Mouse (Mus musculus) 3134 (cell line): ENCODE measurements around the gene Erg28.

Experiments used
- DNase-seq: peaks from one replicate; pipeline ENCODE4 v3.0.0-alpha.2; 2011; ENCODE audit warnings: low spot score; ENCODE audit not compliant: insufficient read length; ENCODE audit errors: extremely low read depth

Gene Erg28

GRCm38 (mm10) chr12:85824438-85825264 lies at the start of gene Erg28, which contains the start of gene Ttll5:
TSS of gene Erg28 (minus strand) at chr12:85824550.
TSS of gene Ttll5 (plus strand) at chr12:85824659.
- peak; percentile 98 for DNase-seq

DNA sequence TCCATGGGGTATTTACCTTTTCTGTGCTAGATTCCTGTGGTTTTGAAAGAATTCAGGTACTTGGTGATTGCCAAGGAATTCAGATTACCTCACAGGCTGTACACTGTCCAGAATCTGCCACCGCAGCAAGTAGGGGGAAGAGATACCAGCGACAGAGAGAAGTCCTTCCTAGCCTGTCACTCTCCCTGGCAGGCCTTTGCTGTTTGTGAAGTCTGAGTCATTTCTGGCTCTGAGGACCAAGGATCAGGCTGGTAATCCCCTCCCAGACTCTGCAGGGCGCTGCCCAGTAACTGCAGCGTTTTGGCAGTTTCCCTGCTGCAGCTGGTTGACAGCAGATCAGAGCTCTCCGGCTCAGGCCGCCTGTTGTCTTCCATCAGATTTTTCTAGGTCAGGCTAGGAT lies 45.1 kb upstream of the Erg28 start:
- peak; percentile 78 for DNase-seq

DNA sequence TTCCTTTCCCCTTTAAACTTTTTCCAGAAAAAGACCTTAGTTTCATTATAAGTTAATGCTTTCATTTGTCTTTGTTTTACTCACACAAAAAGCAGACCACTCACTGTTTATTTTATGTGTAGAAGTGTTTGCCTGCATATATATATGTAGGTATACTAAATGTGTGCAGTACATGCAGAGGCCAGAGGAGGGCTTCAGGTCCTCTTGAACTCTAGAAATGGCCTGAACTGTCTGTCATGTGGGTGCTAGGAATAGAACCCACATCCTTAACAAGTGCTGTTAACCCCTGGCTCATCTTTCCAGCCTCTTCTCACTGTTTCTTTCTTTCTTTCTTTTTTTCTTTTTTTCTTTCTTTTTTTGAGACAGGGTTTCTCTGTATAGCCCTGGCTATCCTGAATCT lies 42.8 kb upstream of the Erg28 start:
- no peak for DNase-seq

GRCm38 (mm10) chr12:85866624-85867023 lies 42.3 kb upstream of the Erg28 start:
- DNase-seq = no peak

GRCm38 (mm10) chr12:85865526-85865925 lies 41.2 kb upstream of the Erg28 start:
- DNase-seq = peak; percentile 9

DNA sequence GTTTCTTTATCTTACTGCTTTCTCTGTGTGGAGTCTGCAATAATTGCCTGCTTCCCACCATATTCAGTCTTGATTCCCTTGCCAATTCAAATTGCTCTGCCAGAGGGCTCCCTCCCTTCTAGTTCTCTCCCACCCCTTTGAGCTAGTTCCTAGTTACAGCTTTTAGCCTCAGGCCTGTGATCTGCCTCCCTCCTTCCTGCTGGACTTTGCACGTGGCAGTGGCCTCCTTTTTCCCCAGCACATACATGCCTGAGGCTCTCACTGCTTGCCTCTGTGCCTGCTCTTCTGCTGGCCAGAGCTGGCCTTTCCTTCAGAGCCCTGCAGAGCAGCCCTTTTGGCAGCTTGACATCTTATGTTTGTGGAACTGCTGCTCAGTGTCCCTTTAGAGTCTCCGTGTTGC lies 38.2 kb upstream of the Erg28 start:
- no peak for DNase-seq

GRCm38 (mm10) chr12:85859511-85860189 lies 35.3 kb upstream of the Erg28 start:
- DNase-seq = peak; percentile 26

- no peak for DNase-seq
Measured at GRCm38 (mm10) chr12:85859111-85859510, 34.8 kb upstream of the Erg28 start.

- no peak for DNase-seq
Measured at GRCm38 (mm10) chr12:85857300-85857699, 33.0 kb upstream of the Erg28 start.

GRCm38 (mm10) chr12:85854271-85854670 lies 29.9 kb upstream of the Erg28 start:
- DNase-seq = no peak

DNA sequence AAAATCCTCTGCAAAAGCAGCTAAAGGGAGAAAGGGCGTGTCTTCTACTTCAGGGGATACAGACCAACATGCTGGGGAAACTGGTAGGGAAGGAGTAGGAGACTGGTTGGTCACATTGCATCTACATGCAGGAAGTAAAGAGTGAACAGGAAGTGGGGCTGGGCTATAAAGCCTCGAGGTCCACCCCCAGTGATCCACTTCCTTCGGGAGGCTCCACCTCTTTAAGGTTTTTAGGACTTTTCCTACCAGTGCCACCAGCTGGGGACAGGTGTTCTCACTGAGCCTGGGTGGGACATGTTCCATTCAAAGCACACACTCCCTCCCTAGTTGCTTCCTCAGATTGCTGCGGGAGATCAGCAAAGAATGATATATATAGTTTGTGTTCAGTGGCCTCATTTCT lies 29.5 kb upstream of the Erg28 start:
- DNase-seq = no peak

DNA sequence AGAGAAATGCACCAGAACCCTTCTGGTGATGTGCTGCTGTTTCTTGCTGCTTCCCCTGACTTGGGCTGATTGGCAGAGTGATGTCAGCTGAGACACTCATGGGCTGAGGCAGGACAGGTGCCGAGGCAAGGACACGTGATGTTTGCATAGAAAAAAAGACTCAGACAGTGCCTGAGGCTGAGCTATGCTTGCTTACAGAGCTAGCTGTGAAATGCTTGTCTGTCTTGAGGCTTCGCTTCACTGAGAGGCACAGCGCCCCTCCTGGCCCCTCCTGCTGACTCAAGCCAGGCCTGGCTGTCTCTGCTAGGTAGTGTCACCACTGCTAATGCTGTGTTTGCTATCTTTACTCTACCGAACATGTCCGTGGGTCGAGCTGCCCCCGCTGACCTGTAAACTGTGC lies 26.3 kb upstream of the Erg28 start:
- DNase-seq = no peak

DNA sequence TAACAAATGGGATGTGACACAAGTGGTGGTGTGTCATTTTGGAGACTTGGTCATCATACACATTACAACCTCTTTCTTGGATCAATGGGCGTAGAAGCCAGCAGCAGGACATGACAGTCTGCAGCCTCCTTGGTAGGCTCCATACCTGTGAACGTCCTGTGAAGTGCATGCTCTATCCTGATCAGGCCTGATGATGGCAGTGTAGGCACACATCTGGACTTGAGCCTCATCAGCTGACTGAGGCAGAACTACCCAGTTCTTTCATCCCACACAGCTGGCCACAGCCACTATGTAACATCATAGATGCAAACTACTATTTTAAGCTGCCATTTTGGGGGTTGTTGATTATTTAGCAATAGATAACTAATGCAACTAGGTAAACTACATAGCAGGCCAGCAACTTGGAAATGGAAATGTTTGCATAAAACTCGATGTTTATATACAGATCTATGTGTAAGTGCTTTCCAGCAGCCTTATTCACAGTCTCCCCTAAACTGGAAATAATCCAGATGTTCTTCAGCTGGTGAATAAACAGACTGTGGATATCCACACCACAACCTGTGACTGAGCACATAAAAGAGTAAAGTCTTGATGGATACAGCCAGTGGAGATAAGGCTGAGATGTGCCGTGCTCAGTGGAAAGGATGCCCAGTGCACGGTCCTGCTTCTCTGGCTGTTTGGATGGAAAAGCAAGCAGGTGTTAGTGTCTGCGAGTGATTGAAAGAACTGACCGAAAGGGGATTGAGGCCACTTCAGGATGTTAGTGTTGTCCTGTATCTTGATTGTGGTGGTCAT lies 24.0 kb upstream of the Erg28 start:
- no peak for DNase-seq

DNA sequence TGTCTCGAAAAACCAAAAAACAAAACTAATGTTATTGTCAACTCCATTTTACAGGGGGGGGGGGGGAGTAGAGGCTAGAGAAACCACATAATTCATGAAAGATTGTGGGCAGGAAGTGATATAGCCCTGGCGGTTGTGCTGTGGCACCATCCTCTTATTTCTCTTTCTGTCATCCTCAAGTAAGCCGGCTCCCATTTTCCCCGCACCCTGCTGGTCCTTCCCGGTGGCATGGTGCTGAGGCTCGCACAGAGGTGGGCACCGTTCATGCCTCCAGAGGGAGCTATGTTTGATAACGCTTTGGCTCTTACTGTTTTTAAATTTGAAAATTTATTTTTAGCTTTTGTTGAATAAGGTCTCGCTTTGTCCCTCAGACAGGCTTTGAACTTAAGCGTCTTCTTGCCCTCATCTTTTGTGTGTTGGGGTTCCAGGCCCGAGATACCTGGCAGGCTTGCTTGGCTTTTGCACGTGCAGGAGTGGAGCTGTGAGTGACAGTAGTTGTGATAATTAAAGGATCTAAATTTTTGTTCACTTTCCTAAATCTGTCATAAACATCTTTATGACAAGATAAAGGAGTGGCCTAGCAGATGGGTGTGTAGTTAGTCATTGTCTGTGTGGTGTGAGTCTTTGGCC lies 15.1 kb upstream of the Erg28 start:
- DNase-seq = no peak

DNA sequence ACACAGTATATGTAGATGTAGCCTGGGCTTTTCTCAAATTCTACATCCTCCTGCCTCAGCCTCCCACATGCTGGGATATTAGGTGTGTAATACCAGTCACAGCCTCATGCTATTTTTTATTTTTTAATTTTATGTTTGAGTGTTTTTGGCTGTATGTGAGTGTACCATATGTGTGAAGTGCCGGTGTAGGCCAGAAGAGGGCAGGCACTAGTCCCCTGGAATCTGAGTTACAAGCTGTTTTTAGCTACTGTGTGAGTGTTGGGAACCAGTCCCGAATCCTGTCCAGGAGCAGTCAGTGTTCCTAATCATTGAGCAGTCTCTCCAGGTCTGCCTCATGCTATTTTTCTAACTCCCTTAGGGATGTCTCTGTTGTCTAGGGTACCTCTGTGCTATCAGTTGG lies 13.4 kb upstream of the Erg28 start:
- DNase-seq = no peak

- no peak for DNase-seq
Measured at GRCm38 (mm10) chr12:85834543-85834942, 10.2 kb upstream of the Erg28 start.

- no peak for DNase-seq
Measured at GRCm38 (mm10) chr12:85830691-85831090, 6.3 kb upstream of the Erg28 start.

GRCm38 (mm10) chr12:85829866-85830265 lies 5.5 kb upstream of the Erg28 start:
- no peak for DNase-seq

DNA sequence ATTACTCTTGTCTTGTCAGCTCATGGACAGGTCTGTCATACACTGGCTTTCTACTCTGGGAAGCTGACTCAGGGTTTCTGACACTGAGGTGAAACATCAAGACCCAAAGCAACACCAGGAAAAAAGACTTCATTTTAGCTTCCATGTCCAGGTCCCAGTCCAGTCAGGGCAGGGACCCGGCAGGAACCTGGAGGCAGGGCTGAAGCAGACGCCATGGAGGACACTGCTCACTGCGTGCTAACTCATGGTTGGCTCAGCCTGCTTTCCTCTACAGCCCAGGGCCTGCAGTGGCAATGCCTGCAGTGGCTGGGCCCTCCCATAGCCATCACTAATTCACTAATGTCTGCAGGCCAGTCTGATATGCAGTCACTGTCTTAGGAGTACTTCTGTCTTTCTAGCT lies 4.5 kb upstream of the Erg28 start:
- no peak for DNase-seq

DNA sequence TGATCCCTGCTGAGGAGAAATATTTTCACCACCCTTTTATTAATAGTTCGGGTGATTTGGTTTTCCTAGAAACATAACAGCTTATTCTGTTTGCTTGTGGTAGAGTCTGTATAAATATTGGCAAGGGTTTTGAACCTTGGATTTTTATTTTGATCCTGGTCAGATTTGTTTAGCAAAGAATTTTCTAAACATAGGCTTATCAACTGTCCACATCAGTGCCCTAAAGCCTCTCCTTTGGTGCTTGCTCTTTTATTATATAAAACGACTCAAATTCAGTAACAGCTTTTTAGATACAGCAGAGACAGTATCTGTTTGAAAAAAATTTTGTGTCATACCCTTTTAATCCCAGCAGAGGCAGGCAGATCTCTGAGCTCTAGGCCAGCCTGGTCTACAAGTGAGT lies 1.5 kb upstream of the Erg28 start:
- no peak for DNase-seq

GRCm38 (mm10) chr12:85825361-85825760 lies 1.0 kb upstream of the Erg28 start:
- no peak for DNase-seq
